Comparison of ENCODE assay signal across 8 mouse cellular contexts in the genomic region with DNA sequence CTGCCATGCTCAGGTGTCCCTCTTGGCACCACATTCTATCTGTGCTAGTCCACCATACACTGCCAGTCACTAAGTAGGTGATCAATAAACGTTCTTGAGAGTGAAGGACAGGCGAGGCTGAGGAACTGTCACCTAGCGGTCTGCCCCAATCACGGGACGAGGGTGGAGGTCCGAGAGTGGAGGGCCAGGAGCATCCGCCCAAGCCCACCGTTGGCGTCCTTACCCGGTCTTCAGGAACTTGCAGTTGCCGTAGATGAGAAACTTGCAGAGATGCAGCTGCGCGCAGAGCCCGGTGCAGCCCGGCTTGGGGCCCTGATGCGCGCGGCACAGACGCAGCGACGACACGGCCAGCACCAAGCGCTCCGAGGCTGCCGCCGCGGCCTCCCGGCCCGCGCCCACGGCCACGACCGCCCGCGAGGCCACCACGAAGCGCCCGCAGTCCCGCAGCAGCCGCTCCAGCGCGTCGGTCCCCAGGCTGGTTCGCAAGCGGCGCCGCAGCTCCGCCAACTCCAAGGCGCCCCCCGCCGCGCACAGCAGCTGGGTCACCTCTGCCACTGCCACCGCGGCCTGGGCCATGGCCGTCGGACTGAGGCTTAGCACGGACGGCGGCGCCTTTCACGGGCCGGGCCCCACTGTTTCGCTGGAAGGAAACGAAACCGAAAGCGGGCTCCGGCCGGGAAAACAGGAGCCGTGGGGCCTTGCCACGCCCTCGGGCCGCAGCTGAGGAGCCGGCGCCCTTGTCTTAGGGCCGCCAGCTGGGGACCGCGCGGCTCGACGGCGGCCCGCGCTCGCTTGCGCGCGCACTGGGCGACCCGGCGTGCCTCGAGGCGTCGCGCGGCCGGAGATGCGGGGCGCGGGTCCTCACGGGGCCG. TPM values are rescaled to one million over a fixed set of nuclear protein-coding genes. Genes with fewer than 3 reads are reported as not detected.
DNase-seq lines count a peak whose midpoint lies in the region; ATAC-seq and TF ChIP-seq lines count a peak whose summit lies in the region.

A gene (minus strand): TSS at position 766 of the 872 bp plus-strand sequence.

- no peak for TF ChIP-seq POLR2A in olfactory bulb, adult 2 months (IDR thresholded peaks at IDR 0.05; ENCODE audit: insufficient read depth, low read depth, low read length)
- peak; percentile 37; the same call in 1 of the 2 replicates for TF ChIP-seq POLR2A in thymus, adult 2 months (IDR thresholded peaks at IDR 0.05; ENCODE audit: control insufficient read depth, extremely low read depth, insufficient read depth, low read length, poor library complexity)

- 2% methylated on average over 95 of the region's 101 CpGs for WGBS in forebrain, embryonic 16.5 days
- under 1% methylated on average over 74 of the region's 101 CpGs for WGBS in lung, embryonic 16.5 days
- 2% methylated on average over 101 of the region's 101 CpGs for WGBS in olfactory bulb, adult 2 months
- 2% methylated on average over 101 of the region's 101 CpGs for WGBS in thymus, adult 2 months

- peak; percentile 23 for DNase-seq in MEL-GATA-1-ER (ENCODE audit: extremely low read depth, low read depth)
- DNase-seq in cerebellum, adult 18-20 months, result peak; percentile 38 to 59
- DNase-seq in heart, postnatal 36 days, result peak; percentile 86 to 89
- DNase-seq in layer of hippocampus, adult 2 months (ENCODE audit: low spot score in 2 of 2), result peak; percentile 19 to 32
- DNase-seq in thymus, adult 2 months, result peak; percentile 60

- no peak within 1 kb of the TSS for H3K27ac ChIP-seq in forebrain, embryonic 16.5 days (ENCODE audit: low read length)
- peak within 1 kb of the TSS; percentile 76 for H3K27ac ChIP-seq in layer of hippocampus, adult 2 months
- peak within 1 kb of the TSS; percentile 74 for H3K27ac ChIP-seq in lung, embryonic 16.5 days (ENCODE audit: low read length)
- H3K27ac ChIP-seq in olfactory bulb, adult 2 months (ENCODE audit: insufficient read depth, low read depth, low read length), result no peak within 1 kb of the TSS
- H3K27ac ChIP-seq in thymus, adult 2 months (ENCODE audit: control insufficient read depth, insufficient read depth, low read length), result no peak within 1 kb of the TSS

- ATAC-seq in forebrain, embryonic 16.5 days, result peak; percentile 85
- ATAC-seq in lung, embryonic 16.5 days (ENCODE audit: low read depth), result peak; percentile 93

- H3K27me3 ChIP-seq in forebrain, embryonic 16.5 days (replicated peaks; ENCODE audit: control insufficient read depth, insufficient read depth, low read length), result peaks cover 26% of the 10 kb centered on the region
- H3K27me3 ChIP-seq in lung, embryonic 16.5 days (ENCODE audit: control insufficient read depth, insufficient read depth, low read depth, low read length), result no peaks in the 10 kb centered on the region
- no peaks in the 10 kb centered on the region for H3K27me3 ChIP-seq in thymus, adult 2 months (ENCODE audit: control insufficient read depth, insufficient read depth, low read length)

- H3K9ac ChIP-seq in forebrain, embryonic 16.5 days (replicated peaks; ENCODE audit: low read depth, low read length), result peak within 1 kb of the TSS; percentile 66
- peak within 1 kb of the TSS; percentile 91 for H3K9ac ChIP-seq in lung, embryonic 16.5 days (ENCODE audit: low read length)

- peak within 1 kb of the TSS; percentile 74 for H3K4me3 ChIP-seq in forebrain, embryonic 16.5 days (replicated peaks; ENCODE audit: low read length)
- H3K4me3 ChIP-seq in layer of hippocampus, adult 2 months, result peak within 1 kb of the TSS; percentile 58
- peak within 1 kb of the TSS; percentile 87 for H3K4me3 ChIP-seq in lung, embryonic 16.5 days (ENCODE audit: low read length)
- H3K4me3 ChIP-seq in olfactory bulb, adult 2 months (ENCODE audit: insufficient read depth, low read depth, low read length), result peak within 1 kb of the TSS; percentile 77
- peak within 1 kb of the TSS; percentile 98 for H3K4me3 ChIP-seq in thymus, adult 2 months (ENCODE audit: control insufficient read depth, insufficient read depth, low read length)

- peaks cover 4% of the 10 kb centered on the region for H3K9me3 ChIP-seq in forebrain, embryonic 16.5 days (ENCODE audit: control insufficient read depth, low read length)
- 0 out of 2 replicates have a peak, but pooled peaks cover 4% of the 10 kb centered on the region for H3K9me3 ChIP-seq in lung, embryonic 16.5 days (ENCODE audit: control insufficient read depth, low read length)

- no peaks in the 10 kb centered on the region for H3K36me3 ChIP-seq in forebrain, embryonic 16.5 days (ENCODE audit: control insufficient read depth, insufficient read depth)
- no peaks in the 10 kb centered on the region for H3K36me3 ChIP-seq in lung, embryonic 16.5 days (ENCODE audit: control insufficient read depth, insufficient read depth, low read length)
- H3K36me3 ChIP-seq in thymus, adult 2 months (ENCODE audit: control insufficient read depth, insufficient read depth, low read length), result no peaks in the 10 kb centered on the region

- no peak for TF ChIP-seq CTCF in layer of hippocampus, adult 2 months (conservative IDR thresholded peaks at IDR 0.05)
- no peak for TF ChIP-seq CTCF in olfactory bulb, adult 2 months (IDR thresholded peaks at IDR 0.05; ENCODE audit: insufficient read depth, low read depth, low read length)
- 0 out of 2 replicates have a peak, but pooled peaks have one; percentile 12 for TF ChIP-seq CTCF in thymus, adult 2 months (IDR thresholded peaks at IDR 0.05; ENCODE audit: borderline replicate concordance, control insufficient read depth, extremely low read depth, insufficient read depth, low read length, poor library complexity)

- peaks cover 4% of the 10 kb centered on the region for H3K4me1 ChIP-seq in forebrain, embryonic 16.5 days (replicated peaks; ENCODE audit: control insufficient read depth, insufficient read depth, low read length)
- H3K4me1 ChIP-seq in lung, embryonic 16.5 days (replicated peaks; ENCODE audit: control insufficient read depth, insufficient read depth, low read length), result no peaks in the 10 kb centered on the region
- H3K4me1 ChIP-seq in olfactory bulb, adult 2 months (ENCODE audit: control insufficient read depth, insufficient read depth, low read length), result peaks cover 7% of the 10 kb centered on the region
- peaks cover 10% of the 10 kb centered on the region for H3K4me1 ChIP-seq in thymus, adult 2 months (replicated peaks; ENCODE audit: control insufficient read depth, insufficient read depth, low read length)

- H3K4me2 ChIP-seq in forebrain, embryonic 16.5 days (ENCODE audit: low read length), result peak within 1 kb of the TSS; percentile 75
- peak within 1 kb of the TSS; percentile 82 for H3K4me2 ChIP-seq in lung, embryonic 16.5 days (ENCODE audit: low read depth, low read length)

- intact Hi-C loops in heart, postnatal 36 days (cut with DNase I), result loop anchor here (2.0 kb wide), 1 partner anchor 89 kb away; a partner anchor contains a TSS

RNA-seq across cellular contexts. Expression of the gene that starts here (rescaled TPM):
- polyA plus RNA-seq in forebrain, embryonic 16.5 days (2015; fragmentation: Nextera tagmentation; extraction: Ambion mirVana), result 1.8 and 2.5 TPM in 2 replicates
- 10 to 100 TPM; 10.7 to 11.5 TPM for total RNA-seq in heart, postnatal 36 days (2021)
- 1 to 10 TPM; 4.8 to 7.7 TPM for total RNA-seq in layer of hippocampus, adult 2 months (2021)
- polyA plus RNA-seq in lung, embryonic 16.5 days (2015; fragmentation: Nextera tagmentation; extraction: Ambion mirVana), result 9.5 and 10.2 TPM in 2 replicates
- polyA plus RNA-seq in olfactory bulb, adult 2 months (2012; ENCODE audit: insufficient read depth, insufficient read length, low replicate concordance, missing spikeins), result not detected in 2 replicates
- 23.0 and 24.3 TPM in 2 replicates for polyA plus RNA-seq in thymus, adult 2 months (2012; rRNA removed)

Comparison
In these comparisons a context has a peak if more than half of its experiments do, and no peak if none do; other contexts are left out.
1. DNase-seq: peak in every context shown above with its lines; median percentile 88 in heart, postnatal 36 days; 60 in thymus, adult 2 months; 48 in cerebellum, adult 18-20 months; 26 in layer of hippocampus, adult 2 months; 23 in MEL-GATA-1-ER.
2. H3K27ac ChIP-seq: peak in layer of hippocampus, adult 2 months (single experiment) and lung, embryonic 16.5 days (single experiment); none in forebrain, embryonic 16.5 days (single experiment), olfactory bulb, adult 2 months (single experiment) and thymus, adult 2 months (single experiment).
3. Peak in every context shown above with its lines, with median percentiles within 50 percentile points of each other: H3K4me3 ChIP-seq.